Mouse (Mus musculus): ENCODE data around the gene Ptpn5. TPM values are rescaled to one million over a fixed set of nuclear protein-coding genes. Genes with fewer than 3 reads are reported as not detected.
A peak's percentile ranks its signal among the peaks of the same experiment; 100 is the strongest.

The Ptpn5 gene
- polyA plus RNA-seq, 1 experiment from 2014 or later: 1.3 TPM

DNA sequence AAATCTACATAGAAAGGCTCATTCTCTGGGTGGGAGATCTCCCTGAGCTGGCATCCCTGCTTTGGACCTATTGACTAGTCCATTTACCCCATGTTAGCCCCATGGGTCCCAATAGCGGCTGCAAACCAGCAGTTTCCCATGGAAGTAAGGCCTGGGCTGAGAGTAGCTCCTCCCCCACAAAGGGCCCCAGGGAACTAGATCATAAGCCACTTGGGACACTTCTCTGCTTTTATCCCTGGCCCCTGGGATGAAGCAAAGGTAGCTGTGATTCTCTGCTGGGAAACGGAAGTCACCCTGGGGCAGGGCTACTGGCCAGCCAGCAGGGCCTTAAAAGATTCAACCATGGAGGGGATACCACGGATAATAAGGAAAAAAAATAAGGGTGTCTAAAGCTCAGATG, 56.8 kb downstream of the Ptpn5 start:
- no peak overlapping the region for H3K9ac ChIP-seq
- H3K27ac ChIP-seq: no peak overlapping the region
- no peaks in the 10 kb centered on the region for H3K27me3 ChIP-seq (replicated peaks)
- ATAC-seq (ENCODE audit: insufficient read depth, low FRiP score, low read depth): no peak
- H3K4me3 ChIP-seq (replicated peaks): no peak overlapping the region
- peaks cover 13% of the 10 kb centered on the region for H3K4me1 ChIP-seq
- no peak overlapping the region for H3K4me2 ChIP-seq
- no peaks in the 10 kb centered on the region for H3K36me3 ChIP-seq
- H3K9me3 ChIP-seq: no peaks in the 10 kb centered on the region
- WGBS: 78% methylated on average over 3 of the region's 3 CpGs

DNA sequence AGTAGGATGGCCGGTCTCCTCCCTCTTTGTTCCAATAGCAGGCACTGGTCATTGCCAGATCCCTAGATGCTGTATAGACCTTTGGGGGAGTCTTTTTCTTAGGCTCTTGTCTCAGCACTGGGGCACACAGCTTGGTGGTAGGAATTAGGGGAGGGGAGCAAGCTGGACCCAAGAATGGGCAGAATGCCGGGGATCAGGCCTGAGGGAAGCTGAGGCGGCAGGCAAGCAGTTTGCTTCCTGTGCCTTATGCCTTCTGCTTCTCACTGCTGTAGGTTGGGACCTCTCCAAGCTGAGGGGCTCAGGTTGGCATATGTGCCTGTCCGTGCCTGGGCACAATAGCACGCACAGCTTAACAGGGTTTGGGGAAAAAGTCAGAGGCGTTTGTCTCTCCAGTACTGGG, 57.3 kb downstream of the Ptpn5 start:
- no peak overlapping the region for H3K4me2 ChIP-seq
- no peak overlapping the region for H3K27ac ChIP-seq
- WGBS: 84% methylated on average over 6 of the region's 6 CpGs
- H3K4me3 ChIP-seq (replicated peaks): no peak overlapping the region
- H3K4me1 ChIP-seq: peaks cover 13% of the 10 kb centered on the region
- no peak for ATAC-seq (ENCODE audit: insufficient read depth, low FRiP score, low read depth)
- H3K9ac ChIP-seq: no peak overlapping the region
- H3K27me3 ChIP-seq (replicated peaks): no peaks in the 10 kb centered on the region
- no peaks in the 10 kb centered on the region for H3K9me3 ChIP-seq
- no peaks in the 10 kb centered on the region for H3K36me3 ChIP-seq

DNA sequence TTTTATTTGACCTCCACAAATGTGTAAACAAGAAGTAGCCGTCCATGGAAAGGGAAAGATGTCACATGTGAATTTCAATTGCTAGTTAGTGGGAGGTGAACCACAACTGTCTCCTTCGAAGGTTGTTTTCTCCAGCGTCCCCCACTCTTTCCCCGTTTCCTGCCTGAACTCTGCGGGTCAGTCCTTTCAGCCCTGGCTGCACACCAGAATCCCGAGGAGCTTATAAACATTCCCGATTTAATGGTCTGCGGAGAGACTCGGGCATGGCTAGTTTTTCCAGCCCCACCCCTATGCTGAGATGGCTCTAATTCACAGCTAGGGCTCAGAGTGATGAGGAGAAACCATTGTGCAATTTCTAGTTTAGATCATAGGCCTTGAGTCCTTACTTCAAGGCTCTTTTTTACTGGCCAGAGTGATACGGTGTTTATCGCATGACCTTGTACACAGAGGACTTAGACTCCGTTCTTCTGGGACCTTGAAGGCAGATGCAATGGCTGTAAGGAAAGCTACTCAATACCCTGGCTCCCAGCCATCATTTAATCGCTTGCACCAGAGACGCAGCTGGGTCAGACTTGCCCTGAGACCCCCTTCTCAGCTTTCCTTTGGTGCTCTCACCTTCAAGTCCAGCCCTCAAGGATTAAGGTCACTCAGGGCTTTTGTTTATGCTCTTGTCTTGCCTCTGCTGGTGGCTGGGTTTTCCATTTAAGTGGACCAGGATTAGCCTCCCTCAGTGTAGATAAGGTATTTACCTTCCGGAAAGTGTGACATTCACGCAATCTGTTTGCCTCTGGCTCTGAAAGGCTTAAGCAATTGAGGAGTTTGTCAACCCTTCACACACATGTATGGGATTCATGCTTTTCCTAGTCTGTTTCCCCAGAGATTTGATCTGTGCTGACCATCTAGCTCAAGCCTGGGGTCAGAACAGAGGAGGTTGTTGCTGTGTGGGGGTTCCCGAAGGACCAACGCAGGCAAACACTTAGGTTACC, 59.7 kb downstream of the Ptpn5 start:
- Histone ChIP-seq H3K9ac (no peak overlapping the region), H3K4me1 (peaks cover 8% of the 10 kb centered on the region; the same call in 1 of the 2 replicates), H3K27me3 (replicated peaks) (no peaks in the 10 kb centered on the region), H3K4me3 (replicated peaks) (no peak overlapping the region), H3K9me3 (no peaks in the 10 kb centered on the region), H3K36me3 (no peaks in the 10 kb centered on the region), H3K27ac (peak overlapping the region; percentile 52; the same call in 1 of the 2 replicates), H3K4me2 (no peak overlapping the region)
- WGBS: 40% methylated on average over 18 of the region's 18 CpGs
- ATAC-seq (ENCODE audit: insufficient read depth, low FRiP score, low read depth): no peak

DNA sequence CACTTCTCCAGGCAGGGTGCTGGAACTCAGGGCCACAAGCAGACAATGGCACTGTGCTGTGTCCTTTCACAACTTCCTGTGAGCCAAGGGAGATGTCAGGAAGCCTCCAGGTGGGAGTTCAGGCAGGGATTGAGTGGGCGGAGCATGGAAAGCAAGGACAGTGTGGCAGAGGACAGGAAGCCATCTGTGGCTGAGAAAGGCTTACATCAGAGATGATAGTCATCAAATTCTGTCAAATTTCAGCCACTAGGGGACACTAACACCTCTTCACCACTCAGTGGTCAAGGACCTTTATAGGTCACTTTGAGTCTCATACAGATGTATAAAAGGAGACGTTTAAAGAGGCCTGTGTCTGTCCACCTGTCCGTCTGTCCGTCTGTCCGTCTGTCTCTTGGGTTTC, 60.9 kb downstream of the Ptpn5 start:
- no peak overlapping the region for H3K27ac ChIP-seq
- H3K36me3 ChIP-seq: no peaks in the 10 kb centered on the region
- no peak overlapping the region for H3K4me2 ChIP-seq
- peaks cover 8% of the 10 kb centered on the region; the same call in 1 of the 2 replicates for H3K4me1 ChIP-seq
- H3K9me3 ChIP-seq: no peaks in the 10 kb centered on the region
- no peak overlapping the region for H3K9ac ChIP-seq
- H3K27me3 ChIP-seq (replicated peaks): no peaks in the 10 kb centered on the region
- no peak for ATAC-seq (ENCODE audit: insufficient read depth, low FRiP score, low read depth)
- WGBS: 75% methylated on average over 5 of the region's 5 CpGs
- H3K4me3 ChIP-seq (replicated peaks): no peak overlapping the region

DNA sequence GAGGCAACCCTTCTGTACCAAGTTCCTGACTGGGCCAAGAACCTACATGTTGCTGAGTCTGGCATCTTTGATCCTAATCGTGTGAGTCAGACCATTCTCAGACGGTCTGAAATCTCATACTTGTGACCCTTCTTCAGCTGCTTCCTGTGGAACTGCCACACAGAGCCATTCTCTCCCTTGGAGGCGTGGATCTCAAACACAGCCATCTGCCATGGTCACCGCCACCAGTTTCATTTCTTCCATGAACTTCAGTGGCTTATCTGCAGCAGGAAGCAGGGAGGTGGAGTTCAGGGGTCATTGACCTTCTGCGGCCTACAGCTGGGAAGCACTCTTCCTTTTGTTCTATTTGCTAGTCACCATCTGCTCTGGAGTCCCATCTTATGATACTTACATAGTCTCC, 65.6 kb downstream of the Ptpn5 start:
- Histone ChIP-seq H3K36me3 (no peaks in the 10 kb centered on the region), H3K9me3 (no peaks in the 10 kb centered on the region), H3K4me3 (replicated peaks) (no peak overlapping the region), H3K4me2 (no peak overlapping the region), H3K4me1 (no peaks in the 10 kb centered on the region), H3K27ac (no peak overlapping the region), H3K9ac (no peak overlapping the region), H3K27me3 (replicated peaks) (no peaks in the 10 kb centered on the region)
- WGBS: 61% methylated on average over 5 of the region's 5 CpGs
- ATAC-seq (ENCODE audit: insufficient read depth, low FRiP score, low read depth): no peak

DNA sequence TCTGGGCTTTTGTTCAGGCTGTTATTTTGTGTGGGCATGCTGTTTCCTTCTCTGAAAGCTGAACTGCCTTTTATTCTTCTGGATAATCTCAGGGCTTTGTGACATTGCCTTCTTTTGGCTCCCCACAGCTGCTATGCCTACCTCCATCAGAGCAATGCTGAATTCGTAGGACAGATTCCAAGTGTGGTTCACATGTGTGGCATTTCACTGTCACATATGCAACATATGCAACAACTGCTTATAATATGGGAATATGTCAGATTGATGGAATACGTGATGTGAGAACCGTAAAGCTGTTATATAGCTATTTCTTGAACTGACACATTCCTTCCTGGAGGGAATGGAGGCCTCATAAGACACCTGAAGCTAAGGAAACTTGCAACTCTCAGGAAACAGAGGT, 66.5 kb downstream of the Ptpn5 start:
- H3K27ac ChIP-seq: no peak overlapping the region
- H3K4me2 ChIP-seq: no peak overlapping the region
- H3K9me3 ChIP-seq: no peaks in the 10 kb centered on the region
- no peak overlapping the region for H3K9ac ChIP-seq
- no peaks in the 10 kb centered on the region for H3K36me3 ChIP-seq
- no peak for ATAC-seq (ENCODE audit: insufficient read depth, low FRiP score, low read depth)
- WGBS: 69% methylated on average over 3 of the region's 3 CpGs
- H3K27me3 ChIP-seq (replicated peaks): no peaks in the 10 kb centered on the region
- H3K4me3 ChIP-seq (replicated peaks): no peak overlapping the region
- no peaks in the 10 kb centered on the region for H3K4me1 ChIP-seq

DNA sequence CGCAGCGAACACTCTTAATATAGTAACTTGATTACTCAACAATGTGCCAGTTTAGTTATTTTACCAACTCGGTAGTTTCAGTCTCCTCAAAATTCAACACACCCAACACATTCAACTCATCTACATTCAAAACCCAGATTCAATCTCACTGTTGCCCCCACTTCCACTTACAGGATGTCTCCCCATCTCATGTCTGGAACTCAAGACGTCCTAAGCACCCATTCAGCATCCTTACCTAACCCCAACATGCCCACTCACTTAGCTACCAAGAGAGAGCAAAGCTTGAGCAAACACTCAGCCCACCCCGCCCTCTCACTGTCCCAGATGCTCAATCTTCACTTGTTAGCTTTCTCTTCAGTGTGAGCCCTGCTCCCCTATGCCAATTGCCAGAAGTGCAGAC, 71.9 kb downstream of the Ptpn5 start:
- no peak overlapping the region for H3K27ac ChIP-seq
- H3K36me3 ChIP-seq: no peaks in the 10 kb centered on the region
- ATAC-seq (ENCODE audit: insufficient read depth, low FRiP score, low read depth): no peak
- H3K9me3 ChIP-seq: no peaks in the 10 kb centered on the region
- no peak overlapping the region for H3K9ac ChIP-seq
- H3K4me3 ChIP-seq (replicated peaks): no peak overlapping the region
- no peaks in the 10 kb centered on the region for H3K4me1 ChIP-seq
- 81% methylated on average over 5 of the region's 5 CpGs for WGBS
- H3K4me2 ChIP-seq: no peak overlapping the region
- no peaks in the 10 kb centered on the region for H3K27me3 ChIP-seq (replicated peaks)

DNA sequence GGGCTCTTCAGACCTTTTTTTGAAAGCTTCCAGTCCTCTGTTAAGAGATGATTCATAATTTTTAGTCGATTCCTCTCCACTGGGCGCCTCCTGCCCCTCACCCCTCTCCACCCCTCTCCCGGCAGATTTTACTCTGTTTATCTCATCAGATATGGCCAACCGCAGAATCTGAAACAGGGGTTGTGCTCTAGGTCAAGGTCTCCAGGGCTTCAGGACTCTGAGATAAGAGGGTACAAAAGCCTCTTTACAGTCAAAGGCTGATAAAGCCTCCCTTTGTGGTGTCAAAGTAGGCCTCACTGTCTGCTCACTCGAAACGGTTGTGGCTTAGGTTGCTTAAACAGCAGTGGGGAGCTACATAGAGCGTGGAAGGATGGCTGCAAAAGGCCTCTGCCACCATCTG, 74.1 kb downstream of the Ptpn5 start:
- no peak overlapping the region for H3K9ac ChIP-seq
- no peaks in the 10 kb centered on the region for H3K4me1 ChIP-seq
- peak; percentile 37; the same call in 1 of the 2 replicates for ATAC-seq (ENCODE audit: insufficient read depth, low FRiP score, low read depth)
- H3K4me3 ChIP-seq (replicated peaks): no peak overlapping the region
- H3K4me2 ChIP-seq: no peak overlapping the region
- 45% methylated on average over 7 of the region's 7 CpGs for WGBS
- no peaks in the 10 kb centered on the region for H3K27me3 ChIP-seq (replicated peaks)
- no peaks in the 10 kb centered on the region for H3K36me3 ChIP-seq
- H3K27ac ChIP-seq: no peak overlapping the region
- H3K9me3 ChIP-seq: no peaks in the 10 kb centered on the region

DNA sequence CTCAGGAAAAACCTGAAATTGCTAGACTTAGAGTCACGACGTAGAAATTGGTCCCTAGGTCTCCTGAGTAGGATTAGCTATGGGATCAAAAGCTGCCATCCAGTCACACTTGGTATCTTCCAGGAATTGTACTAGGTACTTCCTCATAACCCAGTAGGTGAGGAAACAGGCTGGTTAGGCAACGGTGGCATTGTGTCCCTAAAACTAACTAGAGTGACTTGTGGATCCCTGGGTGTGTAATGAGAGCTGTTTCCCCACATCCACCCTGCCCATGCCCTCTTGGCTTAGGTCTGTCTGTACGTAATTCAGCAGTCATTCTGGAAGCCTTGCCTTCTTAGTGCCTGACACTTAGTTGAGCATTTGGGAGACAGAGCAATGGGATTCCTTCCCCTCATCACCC, 77.2 kb downstream of the Ptpn5 start:
- Histone ChIP-seq H3K27ac (no peak overlapping the region), H3K27me3 (replicated peaks) (no peaks in the 10 kb centered on the region), H3K36me3 (no peaks in the 10 kb centered on the region), H3K4me1 (peaks cover 16% of the 10 kb centered on the region; the same call in 1 of the 2 replicates), H3K9me3 (no peaks in the 10 kb centered on the region), H3K4me3 (replicated peaks) (no peak overlapping the region), H3K4me2 (no peak overlapping the region), H3K9ac (no peak overlapping the region)
- no peak for ATAC-seq (ENCODE audit: insufficient read depth, low FRiP score, low read depth)
- 82% methylated on average over 4 of the region's 4 CpGs for WGBS

DNA sequence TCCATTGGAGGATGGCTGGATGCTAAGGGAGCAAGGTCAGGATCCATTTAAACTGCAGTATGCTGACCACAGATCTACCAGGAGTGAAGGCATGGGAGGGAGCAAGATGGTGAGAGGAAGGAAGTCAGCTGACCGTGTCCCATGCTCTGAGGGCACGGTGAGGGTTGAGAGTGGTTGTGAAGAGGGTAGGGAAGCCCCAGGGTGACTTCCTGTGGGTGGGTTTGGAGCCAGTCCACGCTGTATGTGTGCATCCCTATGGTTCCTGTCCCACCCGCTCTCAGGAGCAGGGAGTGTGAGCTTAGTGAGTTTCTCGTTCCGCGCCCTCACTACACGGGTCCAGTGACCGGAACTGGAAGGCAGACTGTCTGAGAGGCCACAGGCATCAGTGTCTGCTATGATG, 77.7 kb downstream of the Ptpn5 start:
- Histone ChIP-seq H3K4me3 (replicated peaks) (no peak overlapping the region), H3K27ac (no peak overlapping the region), H3K4me1 (peaks cover 21% of the 10 kb centered on the region; the same call in 1 of the 2 replicates), H3K9me3 (no peaks in the 10 kb centered on the region), H3K4me2 (no peak overlapping the region), H3K27me3 (replicated peaks) (no peaks in the 10 kb centered on the region), H3K36me3 (no peaks in the 10 kb centered on the region), H3K9ac (no peak overlapping the region)
- no peak for ATAC-seq (ENCODE audit: insufficient read depth, low FRiP score, low read depth)
- WGBS: 74% methylated on average over 9 of the region's 9 CpGs

DNA sequence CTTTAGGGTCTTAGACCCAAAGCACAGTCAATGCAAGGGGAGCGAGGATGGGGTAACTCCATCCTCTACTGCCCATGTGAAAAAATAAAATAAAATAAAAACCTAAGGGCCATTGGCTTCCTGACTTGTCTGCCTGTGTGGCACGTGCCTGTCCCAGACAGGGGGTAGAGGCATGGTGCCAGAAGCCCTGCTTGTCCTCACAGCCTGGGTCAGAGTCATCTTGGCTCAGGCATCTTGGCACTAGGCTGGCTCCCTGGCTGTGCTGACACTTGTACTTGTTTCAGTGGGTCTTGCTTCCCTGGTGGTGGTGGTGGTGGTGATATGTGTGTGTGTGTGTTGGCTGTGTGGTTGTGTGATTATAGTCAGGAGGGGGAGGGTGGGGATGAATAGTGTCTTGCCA, 78.8 kb downstream of the Ptpn5 start:
- WGBS: 92% methylated on average over 2 of the region's 2 CpGs
- no peak for ATAC-seq (ENCODE audit: insufficient read depth, low FRiP score, low read depth)

DNA sequence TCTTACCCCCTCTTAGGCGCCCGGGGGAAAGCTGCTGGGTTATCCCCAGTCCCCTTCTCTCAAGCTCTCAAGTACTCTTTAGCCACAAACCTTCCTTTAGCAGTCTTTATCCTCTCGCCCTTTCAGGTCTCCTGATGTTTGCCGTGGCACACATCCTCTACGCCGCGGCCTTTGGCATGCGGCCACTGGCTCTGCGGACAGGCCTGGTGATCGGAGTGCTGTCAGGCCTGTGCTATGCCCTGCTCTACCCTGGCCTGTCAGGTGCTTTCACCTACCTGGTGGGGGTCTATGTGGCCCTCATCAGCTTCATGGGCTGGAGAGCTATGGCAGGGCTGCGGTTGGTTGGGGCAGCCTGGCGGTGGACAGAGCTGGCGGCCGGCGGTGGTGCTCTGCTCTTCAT, 80.2 kb downstream of the Ptpn5 start:
- ATAC-seq (ENCODE audit: insufficient read depth, low FRiP score, low read depth): no peak
- Histone ChIP-seq H3K27ac (no peak overlapping the region), H3K9ac (no peak overlapping the region), H3K4me1 (peaks cover 21% of the 10 kb centered on the region; the same call in 1 of the 2 replicates), H3K4me2 (no peak overlapping the region), H3K36me3 (no peaks in the 10 kb centered on the region), H3K27me3 (replicated peaks) (no peaks in the 10 kb centered on the region), H3K4me3 (replicated peaks) (no peak overlapping the region), H3K9me3 (no peaks in the 10 kb centered on the region)
- WGBS: 91% methylated on average over 15 of the region's 15 CpGs

More for the DNA sequence above, 78.8 kb downstream of the Ptpn5 start:
- Histone ChIP-seq H3K4me2 (no peak overlapping the region), H3K4me1 (peaks cover 21% of the 10 kb centered on the region; the same call in 1 of the 2 replicates), H3K9ac (no peak overlapping the region), H3K9me3 (no peaks in the 10 kb centered on the region), H3K36me3 (no peaks in the 10 kb centered on the region), H3K27ac (no peak overlapping the region), H3K4me3 (replicated peaks) (no peak overlapping the region), H3K27me3 (replicated peaks) (no peaks in the 10 kb centered on the region)

Measured in stomach, embryonic 15.5 days (tissue).